Mouse (Mus musculus) midbrain, embryonic 15.5 days (tissue): Measurements from ENCODE around the gene Sp7. TPM values are rescaled to one million over a fixed set of nuclear protein-coding genes. Genes with fewer than 3 reads are reported as not detected.

Experiments
- ATAC-seq: fragments of 200-750 bp; cut with Nextera tagmentation; replicated peaks from 2 replicates; pipeline ENCODE4 v1.8.0; 2017; ENCODE audit warnings: moderate TSS enrichment
- H3K27ac ChIP-seq: fragments of 300-500 bp; sonication (generic); 2 replicates; pipeline ENCODE4 v1.5.1; 2015; ENCODE audit warnings: mild to moderate bottlenecking, inconsistent platforms
- H3K27me3 ChIP-seq: fragments of 300-500 bp; sonication (generic); replicated peaks from 2 replicates; pipeline ENCODE4 v1.6.1; 2015; ENCODE audit warnings: inconsistent platforms
- H3K36me3 ChIP-seq: fragments of 300-500 bp; sonication (generic); replicated peaks from 2 replicates; pipeline ENCODE4 v1.6.1; 2015; ENCODE audit warnings: inconsistent platforms
- H3K4me1 ChIP-seq: fragments of 300-500 bp; sonication (generic); 2 replicates; pipeline ENCODE4 v1.6.1; 2015; ENCODE audit warnings: inconsistent platforms
- H3K4me2 ChIP-seq: fragments of 300-500 bp; sonication (generic); 2 replicates; pipeline ENCODE4 v1.6.1; 2015; ENCODE audit warnings: inconsistent platforms, mild to moderate bottlenecking, moderate library complexity
- H3K4me3 ChIP-seq: fragments of 300-500 bp; sonication (generic); 2 replicates; pipeline ENCODE4 v1.5.1; 2015; ENCODE audit warnings: mild to moderate bottlenecking, inconsistent platforms
- H3K9ac ChIP-seq: fragments of 300-500 bp; sonication (generic); 2 replicates; pipeline ENCODE4 v1.6.1; 2015; ENCODE audit warnings: mild to moderate bottlenecking, inconsistent platforms
- H3K9me3 ChIP-seq: fragments of 300-500 bp; sonication (generic); 2 replicates; pipeline ENCODE4 v1.6.1; 2016; ENCODE audit warnings: inconsistent platforms
- WGBS: fragments of 180-500 bp; shearing (Covaris S2); methylation state at CpG from one replicate; pipeline ENCODE4 v1.1.7; 2015; ENCODE audit warnings: mixed read lengths; 5-methylcytosine and 5-hydroxymethylcytosine counted together
- polyA plus RNA-seq: library from polyadenylated mRNA; unstranded; fragments of >200 nt; fragmentation: Nextera tagmentation; extraction: Ambion mirVana; gene quantifications from 2 replicates; pipeline ENCODE4 v1.2.1, GENCODE M21; 2015

Gene Sp7
- polyA plus RNA-seq, 1 experiment from 2014 or later, result 0.26 TPM

DNA sequence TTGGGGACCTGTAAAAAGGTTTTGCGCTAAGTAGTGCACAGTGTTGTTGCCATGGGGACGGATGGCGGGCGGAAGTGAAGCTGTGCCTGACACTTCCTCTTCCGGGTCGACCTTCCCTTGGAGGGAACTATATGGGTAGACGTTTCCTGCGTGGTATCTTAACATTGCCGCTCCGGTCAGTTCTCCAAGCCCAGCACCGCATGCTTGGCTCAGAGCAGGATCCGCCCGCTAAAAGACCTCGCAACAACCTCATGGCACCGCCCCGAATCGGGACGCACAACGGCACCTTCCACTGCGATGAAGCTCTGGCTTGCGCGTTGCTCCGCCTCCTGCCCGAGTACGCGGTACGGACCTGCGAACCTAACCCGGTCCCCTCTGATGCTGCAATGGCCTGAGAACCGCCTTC lies 35.4 kb downstream of the Sp7 start, which contains the start of gene Myg1:
Gene Myg1, plus strand, starts transcription at position 100 of the 406 bp plus-strand sequence.
- Histone ChIP-seq H3K27me3 (no peaks in the 10 kb centered on the region), H3K36me3 (peaks cover 43% of the 10 kb centered on the region)
- ATAC-seq, result peak; percentile 96

GRCm38 (mm10) chr15:102326892-102327291 lies 40.1 kb downstream of the Sp7 start:
- peak overlapping the region; percentile 90 for H3K4me3 ChIP-seq
- H3K27ac ChIP-seq, result 0 out of 2 replicates have a peak overlapping the region, but pooled peaks have one; percentile 80

More for the DNA sequence above, 35.4 kb downstream of the Sp7 start, which contains the start of gene Myg1:
- 0% methylated on average over 30 of the region's 30 CpGs for WGBS
- peak within 1 kb of the TSS; percentile 78 for H3K4me3 ChIP-seq
- H3K9me3 ChIP-seq, result no peaks in the 10 kb centered on the region
- peaks cover 28% of the 10 kb centered on the region for H3K4me1 ChIP-seq
- peak within 1 kb of the TSS; percentile 67 for H3K9ac ChIP-seq
- H3K27ac ChIP-seq, result peak within 1 kb of the TSS; percentile 75
- H3K4me2 ChIP-seq, result peak within 1 kb of the TSS; percentile 82

GRCm38 (mm10) chr15:102326022-102326576 lies 40.9 kb downstream of the Sp7 start, which contains the start of gene Pfdn5:
Gene Pfdn5 (plus strand): TSS chr15:102326116.
- Histone ChIP-seq H3K4me1 (peaks cover 15% of the 10 kb centered on the region), H3K36me3 (peaks cover 20% of the 10 kb centered on the region; the same call in 1 of the 2 replicates), H3K9ac (peak within 1 kb of the TSS; percentile 90), H3K4me2 (peak within 1 kb of the TSS; percentile 76), H3K27ac (peak within 1 kb of the TSS; percentile 80), H3K4me3 (peak within 1 kb of the TSS; percentile 90), H3K27me3 (no peaks in the 10 kb centered on the region), H3K9me3 (no peaks in the 10 kb centered on the region)
- peak; percentile 95 for ATAC-seq
- under 1% methylated on average over 40 of the region's 40 CpGs for WGBS

More at GRCm38 (mm10) chr15:102326892-102327291, 40.1 kb downstream of the Sp7 start:
- Histone ChIP-seq H3K4me1 (peaks cover 18% of the 10 kb centered on the region), H3K9ac (peak overlapping the region; percentile 90), H3K9me3 (no peaks in the 10 kb centered on the region), H3K36me3 (peaks cover 20% of the 10 kb centered on the region; the same call in 1 of the 2 replicates), H3K27me3 (no peaks in the 10 kb centered on the region), H3K4me2 (peak overlapping the region; percentile 76)
- ATAC-seq, result no peak
- WGBS, result 70% methylated on average over 8 of the region's 8 CpGs

DNA sequence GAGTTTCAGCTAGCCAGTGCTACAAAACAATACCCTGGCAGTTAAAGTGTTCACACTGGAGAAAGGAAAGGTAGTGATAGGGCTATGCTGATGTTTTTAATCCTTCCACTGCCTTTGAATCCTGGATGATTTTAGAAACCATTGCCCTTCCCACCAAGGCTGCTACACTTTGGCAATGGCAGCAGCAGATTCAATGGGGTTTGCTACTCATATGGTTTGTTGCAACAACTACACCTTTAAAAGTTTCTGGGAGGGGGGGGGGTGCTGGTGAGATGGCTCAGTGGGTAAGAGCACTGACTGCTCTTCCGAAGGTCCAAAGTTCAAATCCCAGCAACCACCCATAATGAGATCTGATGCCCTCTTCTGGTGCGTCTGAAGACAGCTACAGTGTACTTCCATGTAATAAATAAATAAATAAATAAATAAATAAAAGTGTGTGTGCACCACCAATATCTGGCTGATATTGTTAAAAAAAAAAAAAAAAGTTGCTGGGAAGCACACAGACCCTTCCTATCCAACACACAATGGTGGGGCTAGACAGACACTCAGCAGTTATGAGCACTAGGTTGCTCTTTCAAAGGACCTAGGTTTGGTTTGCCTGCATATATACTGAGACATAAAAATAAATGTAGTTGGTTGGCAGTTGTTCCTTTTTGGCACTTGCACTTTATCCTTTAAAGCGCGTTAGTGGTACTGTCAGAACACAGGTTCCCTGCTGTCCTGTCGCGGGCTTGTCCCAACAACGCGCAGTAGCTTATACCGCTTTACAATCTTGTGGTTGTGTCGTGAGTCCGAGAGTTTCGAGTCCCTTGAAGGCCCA lies 42.1 kb downstream of the Sp7 start:
- Histone ChIP-seq H3K27me3 (no peaks in the 10 kb centered on the region), H3K4me3 (no peak overlapping the region), H3K9ac (no peak overlapping the region), H3K9me3 (no peaks in the 10 kb centered on the region), H3K36me3 (peaks cover 8% of the 10 kb centered on the region; the same call in 1 of the 2 replicates), H3K27ac (no peak overlapping the region), H3K4me2 (peak overlapping the region; percentile 76), H3K4me1 (peaks cover 13% of the 10 kb centered on the region)
- ATAC-seq, result no peak
- WGBS, result 73% methylated on average over 12 of the region's 12 CpGs

DNA sequence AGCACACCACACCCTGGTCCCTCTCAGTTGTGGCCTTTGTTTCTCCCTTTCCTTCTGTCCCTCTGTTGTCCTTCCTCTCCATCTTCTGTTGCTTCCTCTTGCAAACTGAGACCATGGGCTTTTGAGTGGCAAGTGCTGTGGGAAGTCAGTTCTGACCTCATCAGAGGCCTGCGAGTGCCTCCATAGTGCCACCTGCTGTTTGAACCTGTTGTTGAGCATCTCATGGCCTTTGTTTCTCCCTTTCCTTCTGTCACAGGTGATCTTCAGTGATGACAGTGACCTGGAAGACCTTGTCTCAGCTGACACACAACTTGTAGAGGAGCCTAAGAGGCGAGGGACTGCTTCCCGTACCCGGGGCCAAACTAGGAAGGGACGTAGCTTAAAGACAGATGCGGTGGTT lies 50.7 kb downstream of the Sp7 start:
- Histone ChIP-seq H3K4me1 (no peaks in the 10 kb centered on the region), H3K9ac (no peak overlapping the region), H3K27me3 (no peaks in the 10 kb centered on the region), H3K27ac (no peak overlapping the region), H3K9me3 (no peaks in the 10 kb centered on the region), H3K4me2 (no peak overlapping the region), H3K36me3 (no peaks in the 10 kb centered on the region), H3K4me3 (no peak overlapping the region)
- no peak for ATAC-seq
- 88% methylated on average over 6 of the region's 6 CpGs for WGBS

GRCm38 (mm10) chr15:102315292-102315691 lies 51.7 kb downstream of the Sp7 start:
- H3K4me2 ChIP-seq, result no peak overlapping the region
- ATAC-seq, result no peak
- no peak overlapping the region for H3K27ac ChIP-seq
- H3K36me3 ChIP-seq, result no peaks in the 10 kb centered on the region
- no peaks in the 10 kb centered on the region for H3K27me3 ChIP-seq
- H3K4me3 ChIP-seq, result no peak overlapping the region
- 94% methylated on average over 8 of the region's 8 CpGs for WGBS
- no peak overlapping the region for H3K9ac ChIP-seq
- H3K9me3 ChIP-seq, result no peaks in the 10 kb centered on the region
- H3K4me1 ChIP-seq, result no peaks in the 10 kb centered on the region

DNA sequence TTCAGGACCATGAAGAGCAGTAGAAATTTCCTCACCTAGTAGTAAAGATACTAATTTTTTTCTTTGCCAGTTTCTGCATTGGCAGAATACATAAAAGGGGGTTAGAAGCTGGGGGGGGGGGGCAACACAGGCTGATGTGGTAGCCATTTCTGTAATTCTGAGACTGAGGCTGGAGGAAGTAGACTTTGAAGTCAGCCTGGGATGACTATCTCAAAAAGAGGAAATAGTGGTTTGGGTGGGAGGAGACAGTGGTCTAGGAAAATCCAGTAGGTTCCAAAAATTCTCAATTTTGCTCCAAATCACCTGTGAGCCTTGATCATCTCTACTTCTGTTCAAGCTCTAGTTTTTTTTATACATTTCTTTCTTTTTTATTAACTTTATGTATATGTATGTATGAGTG lies 55.5 kb downstream of the Sp7 start:
- Histone ChIP-seq H3K36me3 (no peaks in the 10 kb centered on the region), H3K9me3 (no peaks in the 10 kb centered on the region), H3K9ac (no peak overlapping the region), H3K4me1 (no peaks in the 10 kb centered on the region), H3K4me3 (no peak overlapping the region), H3K27me3 (no peaks in the 10 kb centered on the region), H3K27ac (no peak overlapping the region), H3K4me2 (no peak overlapping the region)
- no peak for ATAC-seq

GRCm38 (mm10) chr15:102310074-102310845 lies 56.7 kb downstream of the Sp7 start:
- H3K9ac ChIP-seq, result no peak overlapping the region
- 92% methylated on average over 10 of the region's 10 CpGs for WGBS
- H3K36me3 ChIP-seq, result no peaks in the 10 kb centered on the region
- no peak for ATAC-seq
- no peak overlapping the region for H3K4me3 ChIP-seq
- H3K27ac ChIP-seq, result no peak overlapping the region
- no peaks in the 10 kb centered on the region for H3K4me1 ChIP-seq
- no peaks in the 10 kb centered on the region for H3K27me3 ChIP-seq
- H3K4me2 ChIP-seq, result no peak overlapping the region
- no peaks in the 10 kb centered on the region for H3K9me3 ChIP-seq

- WGBS, result 90% methylated on average over 9 of the region's 9 CpGs
Measured at GRCm38 (mm10) chr15:102308717-102309116, 58.3 kb downstream of the Sp7 start.

More at GRCm38 (mm10) chr15:102308717-102309116, 58.3 kb downstream of the Sp7 start:
- H3K27ac ChIP-seq, result no peak overlapping the region
- no peak for ATAC-seq
- H3K27me3 ChIP-seq, result no peaks in the 10 kb centered on the region
- H3K9ac ChIP-seq, result no peak overlapping the region
- no peaks in the 10 kb centered on the region for H3K36me3 ChIP-seq
- H3K4me1 ChIP-seq, result no peaks in the 10 kb centered on the region
- H3K4me2 ChIP-seq, result no peak overlapping the region
- no peaks in the 10 kb centered on the region for H3K9me3 ChIP-seq
- H3K4me3 ChIP-seq, result no peak overlapping the region

Other genes starting within 250 kb of the Sp7 start
- gene Spryd3, start 230.9 kb downstream of the Sp7 start, polyA plus RNA-seq, result 78.7 and 80.2 TPM in 2 replicates
- 2.6 and 4.3 TPM in 2 replicates for gene Igfbp6, start 222.8 kb downstream of the Sp7 start, polyA plus RNA-seq
- gene Soat2, start 216.7 kb downstream of the Sp7 start, polyA plus RNA-seq, result 0.15 TPM in 1 of 2 replicates, not detected in the other
- 59.0 and 64.2 TPM in 2 replicates for gene Zfp740, start 163.9 kb downstream of the Sp7 start, polyA plus RNA-seq
- 38.0 and 39.4 TPM in 2 replicates for gene Csad, start 162.5 kb downstream of the Sp7 start, polyA plus RNA-seq
- gene Itgb7, start 135.2 kb downstream of the Sp7 start, polyA plus RNA-seq, result 0.98 and 1.1 TPM in 2 replicates
- gene Rarg, start 109.7 kb downstream of the Sp7 start, polyA plus RNA-seq, result 4.1 and 6.4 TPM in 2 replicates
- gene Gm9918, start 96.6 kb downstream of the Sp7 start, polyA plus RNA-seq, result 0.10 TPM in 1 of 2 replicates, not detected in the other
- 58.5 and 64.0 TPM in 2 replicates for gene Mfsd5, start 87.7 kb downstream of the Sp7 start, polyA plus RNA-seq
- 5.5 and 7.5 TPM in 2 replicates for gene Espl1, start 70.9 kb downstream of the Sp7 start, polyA plus RNA-seq
- 450 and 466 TPM in 2 replicates for gene Pfdn5, start 41.1 kb downstream of the Sp7 start, polyA plus RNA-seq
- 91.8 and 103 TPM in 2 replicates for gene Myg1, start 35.5 kb downstream of the Sp7 start, polyA plus RNA-seq
- 37.4 and 37.9 TPM in 2 replicates for gene Aaas, start 16.4 kb downstream of the Sp7 start, polyA plus RNA-seq
- 3.4 and 4.1 TPM in 2 replicates for gene Sp1, start 39.0 kb upstream of the Sp7 start, polyA plus RNA-seq
- gene Amhr2, start 78.2 kb upstream of the Sp7 start, polyA plus RNA-seq, result 0.30 and 0.34 TPM in 2 replicates
- gene Prr13, start 91.8 kb upstream of the Sp7 start, polyA plus RNA-seq, result 103 and 107 TPM in 2 replicates
- 123 and 126 TPM in 2 replicates for gene Pcbp2, start 103.4 kb upstream of the Sp7 start, polyA plus RNA-seq
- 13.8 and 16.1 TPM in 2 replicates for gene Gm10337, start 136.5 kb upstream of the Sp7 start, polyA plus RNA-seq
- gene Map3k12, start 149.9 kb upstream of the Sp7 start, polyA plus RNA-seq, result 62.2 and 63.6 TPM in 2 replicates
- gene Tarbp2, start 151.0 kb upstream of the Sp7 start, polyA plus RNA-seq, result 104 and 108 TPM in 2 replicates
- 1.8 and 2.4 TPM in 2 replicates for gene Npff, start 157.8 kb upstream of the Sp7 start, polyA plus RNA-seq